Mouse (Mus musculus): ENCODE measurements around the gene Gcn1l1. TPM values are rescaled to one million over a fixed set of nuclear protein-coding genes. Genes with fewer than 3 reads are reported as not detected.
A peak's percentile ranks its signal among the peaks of the same experiment; 100 is the strongest.

Gene Gcn1l1
- polyA plus RNA-seq, 1 experiment from 2014 or later, result 55.6 TPM

DNA sequence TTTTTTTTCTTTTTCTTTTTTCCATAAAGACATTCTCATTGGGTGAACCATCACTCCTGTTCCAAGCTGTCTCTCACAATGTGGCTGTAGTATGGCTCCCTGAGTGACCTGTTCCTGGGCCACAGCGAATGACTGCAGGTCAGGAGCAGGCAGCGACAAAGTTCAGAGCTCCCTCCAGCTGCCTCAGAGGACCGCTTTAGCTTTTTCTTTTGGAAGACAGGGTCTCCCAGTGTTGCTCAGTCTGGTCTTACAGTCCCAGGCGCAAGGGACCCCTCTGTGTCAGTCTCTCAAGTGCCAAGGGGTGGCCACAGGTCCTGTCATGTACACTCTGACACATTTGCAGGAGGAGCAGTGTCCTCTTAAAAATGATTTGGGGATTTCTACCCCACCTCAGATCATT is 42.5 kb upstream of the Gcn1l1 start:
- 78% methylated on average over 4 of the region's 4 CpGs for WGBS
- peaks cover 2% of the 10 kb centered on the region; the same call in 1 of the 2 replicates for H3K36me3 ChIP-seq (ENCODE audit: control insufficient read depth, insufficient read depth, low read length)
- peaks cover 59% of the 10 kb centered on the region for H3K4me1 ChIP-seq (replicated peaks; ENCODE audit: control insufficient read depth, insufficient read depth, low read length)
- peak overlapping the region; percentile 89 for H3K27ac ChIP-seq (ENCODE audit: low read depth, low read length)
- H3K4me2 ChIP-seq, result peak overlapping the region; percentile 61
- no peaks in the 10 kb centered on the region for H3K9me3 ChIP-seq (ENCODE audit: control insufficient read depth, low read length)
- no peaks in the 10 kb centered on the region for H3K27me3 ChIP-seq (replicated peaks; ENCODE audit: control insufficient read depth, insufficient read depth, low read length)
- DNase-seq (ENCODE audit: low spot score) (no peak), ATAC-seq (replicated peaks; ENCODE audit: low FRiP score) (no peak)
- no peak overlapping the region for H3K9ac ChIP-seq (ENCODE audit: low read depth, low read length)
- no peak overlapping the region for H3K4me3 ChIP-seq (ENCODE audit: low read depth, low read length)

DNA sequence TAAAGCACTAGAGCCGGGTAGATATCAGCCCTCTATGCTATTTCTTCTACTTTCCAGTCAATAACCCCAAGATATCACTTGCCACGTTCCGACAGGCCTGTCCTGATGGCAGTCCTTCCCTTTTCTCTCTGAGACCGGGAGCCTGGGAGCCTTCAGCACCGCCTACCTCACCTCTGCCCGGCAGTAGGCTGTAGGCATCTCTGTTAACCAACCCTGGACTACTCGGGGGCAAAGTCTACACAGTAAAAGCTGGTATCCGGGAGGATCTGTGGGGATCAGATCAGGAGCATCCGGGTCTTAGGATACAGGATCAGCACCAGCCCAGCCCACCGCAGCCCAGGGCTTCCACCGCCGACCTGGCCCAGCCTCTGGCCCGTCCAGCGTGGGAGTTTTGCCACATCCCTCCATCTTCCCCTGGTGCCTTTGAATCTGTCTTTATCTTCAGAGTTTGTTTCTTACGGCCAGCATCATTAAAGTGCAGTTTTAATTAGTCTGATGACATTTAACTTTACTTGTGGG is 42.0 kb upstream of the Gcn1l1 start:
- 64% methylated on average over 15 of the region's 15 CpGs for WGBS
- H3K4me3 ChIP-seq (ENCODE audit: low read depth, low read length), result no peak overlapping the region
- ATAC-seq (replicated peaks; ENCODE audit: low FRiP score), result no peak
- H3K27me3 ChIP-seq (replicated peaks; ENCODE audit: control insufficient read depth, insufficient read depth, low read length), result no peaks in the 10 kb centered on the region
- no peaks in the 10 kb centered on the region; the same call in 1 of the 2 replicates for H3K36me3 ChIP-seq (ENCODE audit: control insufficient read depth, insufficient read depth, low read length)
- H3K4me1 ChIP-seq (replicated peaks; ENCODE audit: control insufficient read depth, insufficient read depth, low read length), result peaks cover 59% of the 10 kb centered on the region
- H3K9ac ChIP-seq (ENCODE audit: low read depth, low read length), result no peak overlapping the region
- H3K27ac ChIP-seq (ENCODE audit: low read depth, low read length), result peak overlapping the region; percentile 89
- no peaks in the 10 kb centered on the region for H3K9me3 ChIP-seq (ENCODE audit: control insufficient read depth, low read length)
- DNase-seq (ENCODE audit: low spot score), result no peak
- H3K4me2 ChIP-seq, result peak overlapping the region; percentile 61; the same call in 1 of the 2 replicates

DNA sequence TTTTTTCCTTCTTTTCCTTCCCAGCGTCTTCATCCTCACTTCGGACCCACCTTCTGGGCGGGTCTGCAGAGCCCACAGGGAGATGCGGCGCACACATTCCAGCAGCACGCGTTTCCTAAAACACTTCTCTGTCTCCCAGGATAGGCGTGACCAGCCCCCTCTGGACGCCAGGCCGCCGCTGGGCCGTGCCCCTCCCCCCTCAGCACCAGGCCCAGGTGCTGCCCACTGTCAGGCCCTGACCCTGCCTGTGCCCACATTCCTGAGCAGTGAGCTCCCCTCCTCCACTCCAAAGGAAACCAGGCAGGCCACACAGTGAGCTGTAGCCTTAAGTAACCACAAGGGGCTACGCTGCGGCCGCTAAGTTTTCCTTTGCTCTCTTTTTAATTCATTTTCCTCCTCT is 41.1 kb upstream of the Gcn1l1 start:
- Histone ChIP-seq H3K27me3 (replicated peaks; ENCODE audit: control insufficient read depth, insufficient read depth, low read length) (no peaks in the 10 kb centered on the region), H3K4me1 (replicated peaks; ENCODE audit: control insufficient read depth, insufficient read depth, low read length) (peaks cover 63% of the 10 kb centered on the region), H3K9ac (ENCODE audit: low read depth, low read length) (peak overlapping the region; percentile 53; the same call in 1 of the 2 replicates), H3K4me3 (ENCODE audit: low read depth, low read length) (0 out of 2 replicates have a peak overlapping the region, but pooled peaks have one; percentile 6), H3K4me2 (peak overlapping the region; percentile 50), H3K9me3 (ENCODE audit: control insufficient read depth, low read length) (no peaks in the 10 kb centered on the region), H3K36me3 (ENCODE audit: control insufficient read depth, insufficient read depth, low read length) (no peaks in the 10 kb centered on the region; the same call in 1 of the 2 replicates), H3K27ac (ENCODE audit: low read depth, low read length) (peak overlapping the region; percentile 58)
- WGBS, result 28% methylated on average over 15 of the region's 15 CpGs
- no peak for DNase-seq (ENCODE audit: low spot score)
- ATAC-seq (replicated peaks; ENCODE audit: low FRiP score), result no peak

DNA sequence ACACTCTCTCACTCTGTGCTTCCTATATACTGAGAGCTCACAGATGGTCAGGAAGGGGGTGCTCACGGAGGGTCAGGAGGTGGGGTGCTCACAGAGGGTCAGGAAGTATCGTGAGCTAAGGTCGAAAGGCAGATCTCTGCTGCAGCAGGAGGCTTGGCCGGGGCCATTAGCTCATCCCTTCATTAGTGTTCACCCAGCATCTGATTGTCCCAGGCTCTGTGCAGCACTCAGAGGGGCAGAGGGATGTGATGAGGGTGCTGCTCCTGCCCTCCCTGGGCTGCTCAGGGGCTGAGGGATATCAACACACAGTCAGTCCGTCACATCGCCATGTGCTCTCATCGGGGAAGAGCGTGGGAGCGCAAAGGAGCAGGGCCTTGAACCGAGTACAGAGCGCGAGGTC is 40.6 kb upstream of the Gcn1l1 start:
- Histone ChIP-seq H3K9ac (ENCODE audit: low read depth, low read length) (no peak overlapping the region), H3K9me3 (ENCODE audit: control insufficient read depth, low read length) (no peaks in the 10 kb centered on the region), H3K27me3 (replicated peaks; ENCODE audit: control insufficient read depth, insufficient read depth, low read length) (no peaks in the 10 kb centered on the region), H3K27ac (ENCODE audit: low read depth, low read length) (peak overlapping the region; percentile 58), H3K4me3 (ENCODE audit: low read depth, low read length) (no peak overlapping the region), H3K36me3 (ENCODE audit: control insufficient read depth, insufficient read depth, low read length) (no peaks in the 10 kb centered on the region; the same call in 1 of the 2 replicates), H3K4me2 (peak overlapping the region; percentile 31), H3K4me1 (replicated peaks; ENCODE audit: control insufficient read depth, insufficient read depth, low read length) (peaks cover 65% of the 10 kb centered on the region)
- 43% methylated on average over 12 of the region's 12 CpGs for WGBS
- DNase-seq (ENCODE audit: low spot score) (no peak), ATAC-seq (replicated peaks; ENCODE audit: low FRiP score) (no peak)

DNA sequence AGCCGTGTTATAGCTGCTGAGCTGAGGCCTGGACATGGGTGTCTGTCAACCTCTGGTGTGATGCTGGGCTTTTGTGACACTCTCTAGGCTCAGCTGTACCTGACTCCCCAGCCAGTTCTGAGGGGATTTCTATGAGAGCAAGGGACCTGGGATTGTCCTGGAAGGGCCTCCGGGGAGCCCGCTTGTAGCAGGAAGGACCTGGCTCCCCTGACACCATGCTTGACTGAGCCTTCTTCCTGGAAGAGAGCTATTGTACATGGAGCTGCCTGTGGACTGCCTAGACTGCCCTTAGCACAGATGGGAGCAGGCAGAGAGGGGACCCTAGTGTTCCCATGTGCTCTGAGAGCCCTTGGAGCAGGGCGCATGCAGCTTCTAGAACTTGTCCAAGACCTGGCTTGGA is 39.6 kb upstream of the Gcn1l1 start:
- DNase-seq (ENCODE audit: low spot score), result no peak
- Histone ChIP-seq H3K4me2 (no peak overlapping the region), H3K4me3 (ENCODE audit: low read depth, low read length) (no peak overlapping the region), H3K27me3 (replicated peaks; ENCODE audit: control insufficient read depth, insufficient read depth, low read length) (no peaks in the 10 kb centered on the region), H3K4me1 (replicated peaks; ENCODE audit: control insufficient read depth, insufficient read depth, low read length) (peaks cover 68% of the 10 kb centered on the region), H3K9ac (ENCODE audit: low read depth, low read length) (no peak overlapping the region), H3K36me3 (ENCODE audit: control insufficient read depth, insufficient read depth, low read length) (no peaks in the 10 kb centered on the region; the same call in 1 of the 2 replicates), H3K27ac (ENCODE audit: low read depth, low read length) (no peak overlapping the region), H3K9me3 (ENCODE audit: control insufficient read depth, low read length) (no peaks in the 10 kb centered on the region)
- no peak for ATAC-seq (replicated peaks; ENCODE audit: low FRiP score)
- 87% methylated on average over 4 of the region's 4 CpGs for WGBS

DNA sequence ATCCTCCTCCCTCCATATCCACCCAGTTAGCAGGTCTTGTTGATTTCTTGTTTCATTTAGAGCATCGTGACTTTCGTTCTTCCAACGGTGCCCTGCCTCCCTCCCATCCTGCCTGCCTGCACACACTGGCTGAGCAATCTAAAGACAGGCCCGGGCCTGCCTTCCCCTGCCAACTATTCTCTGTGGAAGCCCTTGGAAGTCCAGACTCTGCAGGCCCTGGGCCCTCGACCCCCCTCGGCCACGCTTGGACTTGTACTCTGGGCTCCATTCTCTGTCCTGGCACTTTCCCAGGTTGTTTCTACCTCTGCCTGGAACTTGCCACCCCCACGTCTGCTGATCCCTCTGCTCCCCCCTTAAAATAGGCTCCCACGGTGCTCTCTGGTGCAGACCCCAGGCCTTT is 39.1 kb upstream of the Gcn1l1 start:
- Histone ChIP-seq H3K36me3 (ENCODE audit: control insufficient read depth, insufficient read depth, low read length) (no peaks in the 10 kb centered on the region; the same call in 1 of the 2 replicates), H3K27me3 (replicated peaks; ENCODE audit: control insufficient read depth, insufficient read depth, low read length) (no peaks in the 10 kb centered on the region), H3K4me2 (no peak overlapping the region), H3K4me3 (ENCODE audit: low read depth, low read length) (no peak overlapping the region), H3K9me3 (ENCODE audit: control insufficient read depth, low read length) (no peaks in the 10 kb centered on the region), H3K9ac (ENCODE audit: low read depth, low read length) (no peak overlapping the region), H3K4me1 (replicated peaks; ENCODE audit: control insufficient read depth, insufficient read depth, low read length) (peaks cover 68% of the 10 kb centered on the region), H3K27ac (ENCODE audit: low read depth, low read length) (no peak overlapping the region)
- 80% methylated on average over 9 of the region's 9 CpGs for WGBS
- DNase-seq (ENCODE audit: low spot score) (no peak), ATAC-seq (replicated peaks; ENCODE audit: low FRiP score) (no peak)

DNA sequence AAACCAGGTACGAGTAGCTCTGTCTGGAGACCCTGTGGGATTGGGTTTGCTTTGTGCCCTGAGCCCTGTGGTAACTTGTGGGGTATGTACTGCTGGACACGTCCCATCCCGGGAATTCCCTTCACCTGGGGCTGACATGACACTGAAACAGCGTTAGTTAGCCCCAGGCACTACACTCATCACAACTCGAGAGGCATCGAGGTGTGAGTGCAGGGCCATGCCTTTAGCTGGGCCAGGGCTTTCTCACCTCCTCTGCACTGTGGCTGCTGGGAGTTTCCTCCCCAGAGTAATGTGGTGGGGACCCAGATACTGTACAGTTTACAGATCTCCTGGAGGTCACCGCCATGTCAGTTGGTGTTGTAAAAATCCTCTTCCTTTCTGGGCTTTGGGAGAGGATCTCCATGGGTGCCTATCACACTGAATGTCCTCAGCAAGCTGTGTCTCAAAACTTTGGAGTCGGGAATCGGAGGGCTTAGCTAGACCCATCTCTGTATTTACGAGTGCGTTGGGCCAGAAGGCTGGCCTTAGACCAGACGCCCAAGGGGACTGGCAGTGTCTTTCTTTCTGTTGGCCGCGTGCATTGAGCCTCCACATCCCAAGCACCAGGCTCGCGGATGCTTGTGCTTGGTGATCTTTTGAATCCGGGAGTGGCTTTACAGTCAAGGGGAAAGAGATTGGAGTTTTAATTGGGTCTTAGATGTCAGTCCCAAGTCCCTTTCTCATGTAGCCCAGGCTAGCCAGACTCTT is 38.4 kb upstream of the Gcn1l1 start:
- 88% methylated on average over 17 of the region's 17 CpGs for WGBS
- Histone ChIP-seq H3K9ac (ENCODE audit: low read depth, low read length) (no peak overlapping the region), H3K36me3 (ENCODE audit: control insufficient read depth, insufficient read depth, low read length) (no peaks in the 10 kb centered on the region; the same call in 1 of the 2 replicates), H3K9me3 (ENCODE audit: control insufficient read depth, low read length) (no peaks in the 10 kb centered on the region), H3K4me2 (no peak overlapping the region), H3K27me3 (replicated peaks; ENCODE audit: control insufficient read depth, insufficient read depth, low read length) (no peaks in the 10 kb centered on the region), H3K27ac (ENCODE audit: low read depth, low read length) (no peak overlapping the region), H3K4me3 (ENCODE audit: low read depth, low read length) (no peak overlapping the region), H3K4me1 (replicated peaks; ENCODE audit: control insufficient read depth, insufficient read depth, low read length) (peaks cover 68% of the 10 kb centered on the region)
- DNase-seq (ENCODE audit: low spot score) (no peak), ATAC-seq (replicated peaks; ENCODE audit: low FRiP score) (no peak)

DNA sequence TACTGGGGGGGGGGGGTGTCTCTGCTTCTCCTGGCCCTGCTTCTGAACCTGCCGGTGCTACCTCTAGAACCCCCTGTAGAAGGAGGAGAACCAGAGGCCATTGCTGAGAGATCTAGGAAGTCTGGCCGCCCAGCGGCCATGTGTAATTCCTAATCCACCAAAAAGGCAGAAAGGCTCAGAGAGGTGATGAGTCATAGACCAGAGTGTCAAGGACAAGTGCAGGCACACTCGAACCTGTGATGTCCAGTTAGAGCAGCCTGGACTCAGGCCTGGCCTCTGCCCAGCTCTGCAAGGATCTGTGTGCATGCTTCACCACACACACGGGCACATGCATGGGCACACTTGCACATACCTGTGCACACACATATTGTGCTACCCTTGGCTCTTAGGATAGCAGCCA is 36.9 kb upstream of the Gcn1l1 start:
- Histone ChIP-seq H3K9me3 (ENCODE audit: control insufficient read depth, low read length) (no peaks in the 10 kb centered on the region), H3K4me3 (ENCODE audit: low read depth, low read length) (no peak overlapping the region), H3K4me2 (no peak overlapping the region), H3K27me3 (replicated peaks; ENCODE audit: control insufficient read depth, insufficient read depth, low read length) (no peaks in the 10 kb centered on the region), H3K4me1 (replicated peaks; ENCODE audit: control insufficient read depth, insufficient read depth, low read length) (peaks cover 69% of the 10 kb centered on the region), H3K27ac (ENCODE audit: low read depth, low read length) (peak overlapping the region; percentile 5; the same call in 1 of the 2 replicates), H3K9ac (ENCODE audit: low read depth, low read length) (no peak overlapping the region), H3K36me3 (ENCODE audit: control insufficient read depth, insufficient read depth, low read length) (no peaks in the 10 kb centered on the region; the same call in 1 of the 2 replicates)
- no peak for ATAC-seq (replicated peaks; ENCODE audit: low FRiP score)
- 74% methylated on average over 5 of the region's 5 CpGs for WGBS
- no peak for DNase-seq (ENCODE audit: low spot score)

DNA sequence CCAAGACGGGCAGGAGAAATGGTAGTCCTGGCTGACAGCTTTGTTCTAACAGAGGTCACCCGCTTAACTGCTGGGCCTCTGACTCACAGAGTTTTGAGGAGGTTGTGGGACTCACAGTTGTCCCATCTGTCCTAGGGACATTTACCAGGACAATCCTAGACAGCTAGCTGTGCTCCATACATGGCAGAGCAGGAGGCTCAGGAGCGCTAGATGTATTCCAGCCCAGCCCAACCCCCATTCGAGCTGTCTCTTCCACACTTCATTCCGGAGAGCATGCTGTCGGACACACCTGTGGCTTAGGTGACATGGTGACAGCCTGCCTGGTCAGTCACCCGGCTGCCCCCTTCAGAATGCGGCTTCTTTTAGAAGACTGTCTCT is 35.7 kb upstream of the Gcn1l1 start:
- peak overlapping the region; percentile 76 for H3K27ac ChIP-seq (ENCODE audit: low read depth, low read length)
- 54% methylated on average over 8 of the region's 8 CpGs for WGBS
- no peaks in the 10 kb centered on the region; the same call in 1 of the 2 replicates for H3K36me3 ChIP-seq (ENCODE audit: control insufficient read depth, insufficient read depth, low read length)
- no peak overlapping the region for H3K4me3 ChIP-seq (ENCODE audit: low read depth, low read length)
- H3K4me1 ChIP-seq (replicated peaks; ENCODE audit: control insufficient read depth, insufficient read depth, low read length), result peaks cover 69% of the 10 kb centered on the region
- ATAC-seq (replicated peaks; ENCODE audit: low FRiP score) (no peak), DNase-seq (ENCODE audit: low spot score) (no peak)
- H3K9ac ChIP-seq (ENCODE audit: low read depth, low read length), result peak overlapping the region; percentile 41; the same call in 1 of the 2 replicates
- peak overlapping the region; percentile 39 for H3K4me2 ChIP-seq
- H3K27me3 ChIP-seq (replicated peaks; ENCODE audit: control insufficient read depth, insufficient read depth, low read length), result no peaks in the 10 kb centered on the region
- no peaks in the 10 kb centered on the region for H3K9me3 ChIP-seq (ENCODE audit: control insufficient read depth, low read length)

Measured in liver, embryonic 11.5 days (tissue).